Mouse (Mus musculus): ENCODE results near the gene Arntl. TPM values are rescaled to one million over a fixed set of nuclear protein-coding genes. Genes with fewer than 3 reads are reported as not detected.

The Arntl gene
- polyA plus RNA-seq, 1 experiment from 2014 or later = 12.3 TPM

DNA sequence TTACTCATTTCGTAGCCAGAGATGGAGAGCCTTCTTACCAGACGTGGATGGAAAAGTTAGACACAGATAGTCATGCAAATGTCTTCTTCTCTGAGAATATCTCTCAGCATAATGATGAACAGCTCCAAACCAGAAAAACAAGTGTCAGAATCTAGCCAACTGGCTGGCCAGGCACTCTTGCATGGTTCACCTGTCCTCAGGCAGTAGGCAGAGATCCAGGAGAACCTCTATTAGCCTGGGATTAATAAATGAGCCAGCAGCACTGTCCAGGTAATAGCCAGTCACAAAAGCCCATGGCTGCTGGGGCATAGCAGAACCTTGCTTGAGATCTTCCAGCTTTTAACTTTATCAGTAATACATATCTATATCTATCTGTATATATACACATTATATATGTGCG is 12.6 kb downstream of the Arntl start:
- H3K9ac ChIP-seq (ENCODE audit: low read length) = no peak overlapping the region
- 85% methylated on average over 3 of the region's 3 CpGs for whole genome bisulfite sequencing
- DNase-seq (ENCODE audit: low spot score) (no peak), ATAC-seq (no peak)
- no peaks in the 10 kb centered on the region for H3K36me3 ChIP-seq (ENCODE audit: control insufficient read depth, insufficient read depth, low read length)
- H3K9me3 ChIP-seq (replicated peaks; ENCODE audit: control insufficient read depth, low read length) = no peaks in the 10 kb centered on the region
- no peak overlapping the region for H3K4me3 ChIP-seq (ENCODE audit: low read depth, low read length)
- no peaks in the 10 kb centered on the region for H3K27me3 ChIP-seq (replicated peaks; ENCODE audit: control insufficient read depth, insufficient read depth, low read length)
- no peak overlapping the region for H3K27ac ChIP-seq (ENCODE audit: low read depth, low read length)
- H3K4me1 ChIP-seq (ENCODE audit: control insufficient read depth, insufficient read depth, low read length) = no peaks in the 10 kb centered on the region
- H3K4me2 ChIP-seq (ENCODE audit: low read length) = no peak overlapping the region

DNA sequence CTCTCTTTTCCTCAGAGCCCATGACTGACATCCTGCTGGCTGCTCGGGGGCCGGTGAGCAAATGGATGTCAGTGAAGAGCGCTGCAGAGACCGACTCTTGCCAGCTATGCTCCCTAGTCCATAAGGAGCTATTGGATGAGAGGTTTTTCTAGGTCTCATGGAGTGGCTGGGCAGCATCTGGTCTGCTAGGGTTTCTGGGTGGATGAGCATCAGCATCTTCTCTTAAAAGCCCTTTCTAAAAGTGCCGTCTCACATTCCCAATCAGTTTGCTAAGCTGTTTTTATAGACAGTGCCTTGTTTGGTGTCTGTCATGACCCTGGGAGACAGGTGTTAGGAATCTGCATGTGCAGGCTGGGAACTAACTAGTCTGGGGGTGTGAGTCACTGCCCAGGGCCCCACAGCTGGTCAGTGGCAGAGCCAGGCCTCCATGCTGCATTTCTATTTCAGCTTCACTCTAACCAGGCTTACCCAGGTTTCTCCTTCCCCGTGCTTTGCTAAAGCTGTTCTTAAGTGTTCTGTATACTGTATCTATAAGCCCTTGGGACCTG is 13.5 kb downstream of the Arntl start:
- WGBS = 81% methylated on average over 6 of the region's 6 CpGs
- no peak overlapping the region for H3K4me3 ChIP-seq (ENCODE audit: low read depth, low read length)
- H3K36me3 ChIP-seq (ENCODE audit: control insufficient read depth, insufficient read depth, low read length) = no peaks in the 10 kb centered on the region
- DNase-seq (ENCODE audit: low spot score) (no peak), ATAC-seq (no peak)
- H3K27ac ChIP-seq (ENCODE audit: low read depth, low read length) = no peak overlapping the region
- no peak overlapping the region for H3K4me2 ChIP-seq (ENCODE audit: low read length)
- H3K27me3 ChIP-seq (replicated peaks; ENCODE audit: control insufficient read depth, insufficient read depth, low read length) = no peaks in the 10 kb centered on the region
- H3K9ac ChIP-seq (ENCODE audit: low read length) = no peak overlapping the region
- H3K4me1 ChIP-seq (ENCODE audit: control insufficient read depth, insufficient read depth, low read length) = no peaks in the 10 kb centered on the region
- no peaks in the 10 kb centered on the region for H3K9me3 ChIP-seq (replicated peaks; ENCODE audit: control insufficient read depth, low read length)

DNA sequence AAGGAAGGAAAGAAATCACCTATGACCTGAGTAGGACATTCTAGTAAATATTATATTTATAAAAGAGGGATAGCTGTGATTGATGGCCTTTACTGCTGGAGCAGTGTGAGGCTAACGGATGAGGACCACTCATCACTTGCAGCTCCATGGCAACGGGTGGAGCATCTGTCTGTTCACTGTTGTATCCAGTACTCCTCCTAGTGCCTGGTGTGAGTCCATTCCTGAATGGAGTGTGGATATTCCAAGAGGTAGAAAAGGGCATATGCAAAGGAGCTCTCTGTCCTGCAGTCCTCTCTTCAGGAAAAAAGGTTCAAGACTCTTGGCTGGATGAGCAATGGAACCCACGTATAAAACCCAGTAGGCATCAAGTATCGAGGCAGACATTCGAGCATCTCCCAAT is 15.6 kb downstream of the Arntl start:
- no peaks in the 10 kb centered on the region for H3K4me1 ChIP-seq (ENCODE audit: control insufficient read depth, insufficient read depth, low read length)
- H3K9ac ChIP-seq (ENCODE audit: low read length) = no peak overlapping the region
- DNase-seq (ENCODE audit: low spot score) = no peak
- no peaks in the 10 kb centered on the region for H3K36me3 ChIP-seq (ENCODE audit: control insufficient read depth, insufficient read depth, low read length)
- no peak overlapping the region for H3K4me2 ChIP-seq (ENCODE audit: low read length)
- WGBS = 87% methylated on average over 5 of the region's 5 CpGs
- ATAC-seq = no peak
- no peak overlapping the region for H3K27ac ChIP-seq (ENCODE audit: low read depth, low read length)
- no peaks in the 10 kb centered on the region for H3K27me3 ChIP-seq (replicated peaks; ENCODE audit: control insufficient read depth, insufficient read depth, low read length)
- no peak overlapping the region for H3K4me3 ChIP-seq (ENCODE audit: low read depth, low read length)
- no peaks in the 10 kb centered on the region for H3K9me3 ChIP-seq (replicated peaks; ENCODE audit: control insufficient read depth, low read length)

DNA sequence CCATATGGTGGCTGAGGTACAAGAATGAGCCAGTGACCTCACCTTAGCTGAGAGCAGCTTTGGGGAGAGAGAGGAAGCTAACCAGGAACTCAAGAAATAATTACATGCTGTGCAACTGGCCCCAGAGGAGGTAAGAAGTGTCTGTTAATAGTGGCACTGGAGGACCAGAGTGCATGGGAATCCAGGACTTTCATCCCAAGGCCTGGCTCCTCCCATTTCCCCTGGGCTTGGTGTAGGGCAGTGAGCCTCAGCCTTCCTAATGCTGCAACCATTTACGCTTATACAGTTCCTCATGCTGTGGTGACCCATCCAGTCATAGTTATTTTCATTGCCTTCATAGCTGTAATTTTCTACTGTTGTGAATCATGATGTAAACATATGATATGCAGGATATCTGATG is 17.4 kb downstream of the Arntl start:
- H3K27ac ChIP-seq (ENCODE audit: low read depth, low read length) = no peak overlapping the region
- no peaks in the 10 kb centered on the region for H3K9me3 ChIP-seq (replicated peaks; ENCODE audit: control insufficient read depth, low read length)
- ATAC-seq (no peak), DNase-seq (ENCODE audit: low spot score) (no peak)
- H3K27me3 ChIP-seq (replicated peaks; ENCODE audit: control insufficient read depth, insufficient read depth, low read length) = no peaks in the 10 kb centered on the region
- H3K4me1 ChIP-seq (ENCODE audit: control insufficient read depth, insufficient read depth, low read length) = no peaks in the 10 kb centered on the region
- H3K9ac ChIP-seq (ENCODE audit: low read length) = no peak overlapping the region
- H3K36me3 ChIP-seq (ENCODE audit: control insufficient read depth, insufficient read depth, low read length) = no peaks in the 10 kb centered on the region
- WGBS = 97% methylated on average over 1 of the region's 1 CpGs
- H3K4me3 ChIP-seq (ENCODE audit: low read depth, low read length) = no peak overlapping the region
- no peak overlapping the region for H3K4me2 ChIP-seq (ENCODE audit: low read length)

DNA sequence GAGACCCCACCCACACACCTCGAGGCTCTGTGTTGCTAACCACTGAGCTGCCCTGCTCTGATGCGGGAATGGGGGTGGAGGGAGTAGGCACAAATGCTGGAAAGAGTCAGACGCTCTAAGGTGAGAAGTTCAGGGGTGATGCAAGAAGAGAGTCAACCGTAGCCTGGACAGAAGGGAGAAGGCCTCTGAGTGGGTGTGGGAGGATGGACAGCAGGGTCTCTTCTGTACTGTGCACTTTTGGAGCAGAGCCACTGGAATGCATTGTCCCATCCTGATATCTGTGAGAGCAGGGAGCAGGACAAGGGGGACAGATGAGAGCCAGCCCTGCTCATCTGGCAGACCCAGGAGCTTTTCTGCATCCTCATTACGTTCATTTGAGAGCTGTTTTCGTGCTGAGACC is 21.2 kb downstream of the Arntl start:
- no peaks in the 10 kb centered on the region for H3K4me1 ChIP-seq (ENCODE audit: control insufficient read depth, insufficient read depth, low read length)
- 83% methylated on average over 6 of the region's 6 CpGs for WGBS
- no peak for ATAC-seq

DNA sequence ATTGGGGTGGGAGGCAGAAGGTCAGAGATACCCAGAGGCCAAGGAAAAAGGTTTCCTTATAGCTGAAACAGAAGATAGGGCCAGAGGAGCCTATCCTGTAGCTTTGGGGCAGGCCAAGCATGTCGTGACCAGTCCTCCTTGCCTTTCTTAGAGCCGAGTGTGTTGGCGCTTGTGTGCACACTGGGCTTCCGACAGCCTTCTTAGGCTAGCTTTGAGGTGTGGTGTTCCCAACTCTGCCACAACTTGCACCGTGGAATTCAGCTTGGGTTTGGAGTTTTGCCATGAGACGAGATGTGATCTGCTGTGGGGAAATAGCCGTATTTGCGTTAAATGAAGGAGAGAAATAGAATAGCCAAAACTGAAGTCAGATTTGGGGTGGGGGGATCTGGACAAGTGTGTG is 28.9 kb downstream of the Arntl start:
- ATAC-seq (no peak), DNase-seq (ENCODE audit: low spot score) (no peak)
- H3K4me3 ChIP-seq (ENCODE audit: low read depth, low read length) = no peak overlapping the region
- no peaks in the 10 kb centered on the region for H3K9me3 ChIP-seq (replicated peaks; ENCODE audit: control insufficient read depth, low read length)
- no peak overlapping the region for H3K9ac ChIP-seq (ENCODE audit: low read length)
- H3K36me3 ChIP-seq (ENCODE audit: control insufficient read depth, insufficient read depth, low read length) = no peaks in the 10 kb centered on the region
- no peak overlapping the region for H3K4me2 ChIP-seq (ENCODE audit: low read length)
- WGBS = 90% methylated on average over 8 of the region's 8 CpGs
- H3K27me3 ChIP-seq (replicated peaks; ENCODE audit: control insufficient read depth, insufficient read depth, low read length) = no peaks in the 10 kb centered on the region
- H3K27ac ChIP-seq (ENCODE audit: low read depth, low read length) = no peak overlapping the region
- H3K4me1 ChIP-seq (ENCODE audit: control insufficient read depth, insufficient read depth, low read length) = 0 out of 2 replicates have a peak, but pooled peaks cover 3% of the 10 kb centered on the region

More for the DNA sequence above, 21.2 kb downstream of the Arntl start:
- H3K4me2 ChIP-seq (ENCODE audit: low read length) = no peak overlapping the region
- no peak overlapping the region for H3K9ac ChIP-seq (ENCODE audit: low read length)
- no peak overlapping the region for H3K4me3 ChIP-seq (ENCODE audit: low read depth, low read length)
- DNase-seq (ENCODE audit: low spot score) = no peak
- H3K27ac ChIP-seq (ENCODE audit: low read depth, low read length) = no peak overlapping the region
- H3K9me3 ChIP-seq (replicated peaks; ENCODE audit: control insufficient read depth, low read length) = no peaks in the 10 kb centered on the region
- no peaks in the 10 kb centered on the region for H3K27me3 ChIP-seq (replicated peaks; ENCODE audit: control insufficient read depth, insufficient read depth, low read length)
- no peaks in the 10 kb centered on the region for H3K36me3 ChIP-seq (ENCODE audit: control insufficient read depth, insufficient read depth, low read length)

DNA sequence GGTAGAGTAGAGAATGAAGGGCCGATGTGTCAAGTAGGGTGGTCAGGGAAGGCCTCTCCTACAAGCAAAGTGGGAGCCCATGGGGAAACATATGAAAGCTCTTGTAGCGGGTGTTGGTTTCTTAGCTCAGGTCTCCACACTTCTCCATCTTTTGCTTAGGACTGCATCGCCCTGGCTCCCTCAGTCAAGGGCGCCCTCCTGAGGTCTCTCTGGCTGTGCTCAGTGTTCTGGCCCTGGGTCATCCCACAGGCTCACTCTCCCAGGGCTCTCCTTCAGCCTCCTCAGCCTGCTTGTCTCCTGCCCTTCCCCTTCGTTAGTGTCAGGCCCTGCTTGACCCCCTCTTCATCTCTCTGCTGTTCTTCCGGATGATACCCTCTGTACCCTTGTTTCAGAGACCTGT is 31.1 kb downstream of the Arntl start:
- ATAC-seq = no peak

DNA sequence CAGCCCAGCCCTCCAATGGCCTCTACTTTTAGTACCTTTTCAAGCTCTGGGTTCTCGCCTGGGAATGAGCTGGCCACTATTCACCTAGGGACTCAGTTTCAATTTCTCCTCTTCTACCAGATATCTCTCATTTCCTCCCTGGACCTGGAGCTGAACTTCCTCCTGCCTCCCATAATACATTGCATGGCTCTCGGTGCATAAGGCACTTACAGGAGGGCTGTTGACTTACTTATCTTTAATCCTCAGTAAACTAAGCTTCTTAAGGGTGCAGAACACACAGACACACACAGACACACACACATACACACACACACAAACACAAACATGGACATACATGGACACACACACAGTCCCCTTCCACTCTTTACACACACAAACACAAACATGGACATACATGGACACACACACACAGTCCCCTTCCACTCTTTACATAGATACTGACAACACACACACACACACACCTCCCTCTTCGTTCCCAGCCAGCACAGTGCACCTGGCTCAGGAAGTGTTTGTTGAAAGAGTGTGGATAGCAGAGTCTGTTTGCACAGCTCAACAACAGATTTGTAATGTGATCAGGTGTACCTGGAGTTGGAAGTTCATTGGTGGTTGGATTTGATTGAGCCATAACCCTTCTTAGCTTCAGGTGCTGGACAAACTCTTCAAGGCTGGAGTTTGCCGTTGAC is 32.3 kb downstream of the Arntl start:
- ATAC-seq = no peak

More for the DNA sequence above, 31.1 kb downstream of the Arntl start:
- H3K4me1 ChIP-seq (ENCODE audit: control insufficient read depth, insufficient read depth, low read length) = peaks cover 14% of the 10 kb centered on the region
- no peak overlapping the region for H3K4me2 ChIP-seq (ENCODE audit: low read length)
- H3K9ac ChIP-seq (ENCODE audit: low read length) = no peak overlapping the region
- no peaks in the 10 kb centered on the region for H3K27me3 ChIP-seq (replicated peaks; ENCODE audit: control insufficient read depth, insufficient read depth, low read length)
- H3K36me3 ChIP-seq (ENCODE audit: control insufficient read depth, insufficient read depth, low read length) = no peaks in the 10 kb centered on the region
- DNase-seq (ENCODE audit: low spot score) = no peak
- 70% methylated on average over 6 of the region's 6 CpGs for WGBS
- H3K4me3 ChIP-seq (ENCODE audit: low read depth, low read length) = no peak overlapping the region
- no peaks in the 10 kb centered on the region for H3K9me3 ChIP-seq (replicated peaks; ENCODE audit: control insufficient read depth, low read length)
- H3K27ac ChIP-seq (ENCODE audit: low read depth, low read length) = no peak overlapping the region

DNA sequence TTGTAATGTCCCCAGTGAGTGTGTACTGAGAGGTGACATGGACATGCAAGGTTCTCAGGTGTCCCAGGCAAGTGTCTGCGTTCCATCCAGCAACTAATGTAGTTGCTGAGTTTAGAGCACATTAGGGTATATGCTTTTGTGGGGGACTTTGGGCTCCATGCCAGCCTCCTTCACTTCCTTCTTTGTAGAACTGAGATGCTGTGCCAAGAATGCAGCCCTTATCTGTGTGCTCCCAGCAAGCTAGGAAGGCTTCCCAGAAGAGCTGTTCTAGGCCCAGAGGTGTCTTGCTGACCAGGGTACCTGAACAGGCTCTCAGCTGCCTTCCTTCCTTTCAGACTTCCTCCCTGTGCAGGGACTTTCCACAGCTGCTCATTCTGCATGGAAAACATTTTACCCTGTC is 33.2 kb downstream of the Arntl start:
- Histone ChIP-seq H3K9me3 (replicated peaks; ENCODE audit: control insufficient read depth, low read length) (no peaks in the 10 kb centered on the region), H3K27ac (ENCODE audit: low read depth, low read length) (no peak overlapping the region), H3K4me3 (ENCODE audit: low read depth, low read length) (no peak overlapping the region), H3K27me3 (replicated peaks; ENCODE audit: control insufficient read depth, insufficient read depth, low read length) (no peaks in the 10 kb centered on the region), H3K9ac (ENCODE audit: low read length) (no peak overlapping the region), H3K4me1 (ENCODE audit: control insufficient read depth, insufficient read depth, low read length) (peaks cover 14% of the 10 kb centered on the region), H3K4me2 (ENCODE audit: low read length) (no peak overlapping the region), H3K36me3 (ENCODE audit: control insufficient read depth, insufficient read depth, low read length) (no peaks in the 10 kb centered on the region)
- WGBS = 81% methylated on average over 1 of the region's 1 CpGs
- no peak for ATAC-seq
- DNase-seq (ENCODE audit: low spot score) = no peak

More for the DNA sequence above, 32.3 kb downstream of the Arntl start:
- Histone ChIP-seq H3K4me1 (ENCODE audit: control insufficient read depth, insufficient read depth, low read length) (peaks cover 14% of the 10 kb centered on the region), H3K4me3 (ENCODE audit: low read depth, low read length) (no peak overlapping the region), H3K4me2 (ENCODE audit: low read length) (no peak overlapping the region), H3K27ac (ENCODE audit: low read depth, low read length) (no peak overlapping the region), H3K9me3 (replicated peaks; ENCODE audit: control insufficient read depth, low read length) (no peaks in the 10 kb centered on the region), H3K36me3 (ENCODE audit: control insufficient read depth, insufficient read depth, low read length) (no peaks in the 10 kb centered on the region), H3K27me3 (replicated peaks; ENCODE audit: control insufficient read depth, insufficient read depth, low read length) (no peaks in the 10 kb centered on the region), H3K9ac (ENCODE audit: low read length) (no peak overlapping the region)
- DNase-seq (ENCODE audit: low spot score) = no peak
- 86% methylated on average over 4 of the region's 4 CpGs for WGBS
